Mouse (Mus musculus): ENCODE data around the gene Ankrd33b. TPM values are rescaled to one million over a fixed set of nuclear protein-coding genes. Genes with fewer than 3 reads are reported as not detected.

The Ankrd33b gene
- total RNA-seq, 2 experiments from 2014 or later, result 1.2 to 1.3 TPM

DNA sequence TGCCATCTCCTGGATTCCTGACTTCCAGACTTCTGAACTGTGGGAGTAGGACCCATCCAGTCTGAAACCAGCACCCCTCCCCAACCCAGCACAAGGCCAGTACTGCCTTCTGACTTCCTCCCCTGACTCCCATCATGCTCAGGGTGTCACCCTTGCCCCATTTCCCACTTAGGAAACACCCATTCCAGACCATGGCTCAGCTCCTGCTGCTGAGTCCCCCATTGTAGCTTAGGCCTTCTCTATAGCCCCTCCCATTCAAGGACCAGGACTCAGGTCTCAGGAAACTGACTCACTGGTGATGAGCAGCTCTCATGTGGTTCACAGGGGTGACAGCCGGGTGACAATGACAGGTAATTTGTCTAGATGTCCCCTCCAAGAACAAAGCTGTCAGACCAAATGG, 25.5 kb downstream of the Ankrd33b start:
- intact Hi-C loops (cut with DNase I), result no loop called here
- DNase-seq, result no peak

DNA sequence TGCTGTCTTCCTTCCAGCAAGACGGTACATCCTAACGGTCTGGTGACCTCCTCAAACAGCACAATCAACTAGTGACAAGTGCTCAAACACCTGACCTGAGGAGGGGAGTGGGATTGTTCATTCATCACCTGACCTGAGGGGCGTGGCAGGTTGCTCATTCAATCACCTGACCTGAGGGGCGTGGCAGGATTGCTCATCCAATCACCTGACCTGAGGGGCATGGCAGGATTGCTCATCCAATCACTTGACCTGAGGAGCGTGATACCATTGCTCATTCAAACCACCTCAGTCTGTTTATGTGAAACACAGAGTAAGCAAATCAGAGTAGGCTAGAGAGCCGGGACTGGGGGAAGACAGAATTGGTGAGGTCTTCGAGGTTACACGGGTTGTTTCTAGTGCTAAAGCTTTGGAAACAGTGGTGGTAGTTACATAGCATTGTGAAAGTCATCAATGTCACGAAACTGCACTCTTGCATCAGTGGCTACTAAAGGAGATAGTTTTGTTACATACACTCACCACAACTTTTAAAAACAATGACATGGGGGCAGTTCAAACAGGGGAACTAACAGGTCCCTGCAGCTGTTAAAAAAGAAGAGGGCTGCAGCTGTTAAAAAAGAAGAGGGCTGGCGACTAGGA, 28.8 kb downstream of the Ankrd33b start:
- intact Hi-C loops (cut with DNase I), result no loop called here
- no peak for DNase-seq

DNA sequence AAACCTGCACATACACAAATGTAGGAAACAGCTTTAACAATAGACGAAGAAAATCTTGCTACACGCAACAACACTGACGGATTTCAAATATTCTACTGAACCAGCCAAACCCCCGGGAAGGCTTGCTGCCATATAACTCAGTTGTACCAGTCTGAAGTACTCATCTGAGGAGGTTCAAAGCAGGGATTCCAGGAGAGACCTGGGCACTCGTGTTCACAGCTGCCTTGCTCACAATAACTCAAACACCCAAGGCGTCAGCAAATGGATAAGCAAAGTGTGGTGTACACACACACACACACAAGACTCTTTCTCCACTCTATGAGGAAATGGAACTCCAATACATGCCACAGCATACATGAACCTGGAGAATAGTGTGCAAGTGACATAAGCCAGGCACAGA, 29.5 kb downstream of the Ankrd33b start:
- intact Hi-C loops (cut with DNase I), result no loop called here
- DNase-seq, result no peak

DNA sequence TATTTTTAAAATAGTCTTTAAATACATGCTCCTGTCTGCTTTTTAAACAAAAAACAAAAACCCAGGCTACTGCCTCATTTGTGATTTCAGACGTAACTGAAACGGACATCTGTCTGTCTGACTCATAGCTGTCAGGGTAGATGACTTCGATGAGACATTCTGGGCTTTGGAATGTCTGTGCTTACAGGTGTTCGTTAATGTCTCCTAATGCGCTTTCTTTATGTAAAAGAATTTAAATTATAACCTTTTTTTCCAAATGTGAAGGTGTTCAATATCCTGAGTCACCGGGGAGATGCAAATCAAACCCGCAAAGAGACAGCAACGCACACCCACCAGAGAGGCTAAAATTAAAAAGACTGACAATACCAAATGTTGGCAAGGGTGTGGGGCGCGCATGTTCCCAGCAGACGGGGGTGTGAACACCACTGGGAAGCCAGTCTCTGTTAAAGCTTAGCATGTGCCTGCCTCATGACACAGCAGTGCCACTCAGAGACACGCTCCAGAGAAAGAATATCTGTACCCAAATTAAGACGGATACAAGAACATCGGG, 30.3 kb downstream of the Ankrd33b start:
- no peak for DNase-seq
- intact Hi-C loops (cut with DNase I), result no loop called here

DNA sequence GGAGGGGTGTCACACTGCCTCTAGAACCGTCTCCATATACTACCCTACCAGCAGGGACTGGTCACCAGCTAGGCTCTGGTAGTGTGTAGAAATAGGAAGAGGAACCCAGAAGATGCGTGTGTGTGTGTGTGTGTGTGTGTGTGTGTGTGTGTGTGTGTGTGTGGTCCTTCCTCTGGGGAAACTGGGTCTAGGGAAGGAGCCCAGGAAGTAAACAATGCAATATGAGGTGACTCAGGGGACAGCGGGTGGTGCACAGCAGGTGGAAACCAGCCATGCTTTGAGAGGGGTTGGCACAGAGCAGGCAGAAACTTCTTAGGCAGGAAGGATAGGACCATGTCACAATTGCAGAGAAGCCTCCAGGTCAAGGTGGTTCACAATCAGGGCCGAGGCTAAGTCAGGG, 30.8 kb downstream of the Ankrd33b start:
- DNase-seq, result no peak
- intact Hi-C loops (cut with DNase I), result no loop called here

DNA sequence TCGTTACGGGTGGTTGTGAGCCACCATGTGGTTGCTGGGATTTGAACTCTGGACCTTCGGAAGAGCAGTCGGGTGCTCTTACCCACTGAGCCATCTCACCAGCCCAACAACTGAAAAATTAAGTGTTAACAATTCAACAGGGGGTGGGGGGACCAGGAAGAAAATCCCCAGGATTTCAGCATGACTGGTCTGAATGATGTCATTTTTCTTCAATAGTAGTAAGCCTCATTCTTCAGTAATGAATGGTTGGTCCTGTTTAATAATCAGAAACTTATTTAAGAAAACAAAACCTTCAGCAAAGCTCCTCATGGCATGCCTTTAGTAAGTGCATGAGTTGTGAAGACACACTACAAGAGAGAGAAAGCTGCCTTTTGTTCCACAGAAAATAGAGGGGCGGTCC, 32.7 kb downstream of the Ankrd33b start:
- DNase-seq, result no peak
- intact Hi-C loops (cut with DNase I), result no loop called here

DNA sequence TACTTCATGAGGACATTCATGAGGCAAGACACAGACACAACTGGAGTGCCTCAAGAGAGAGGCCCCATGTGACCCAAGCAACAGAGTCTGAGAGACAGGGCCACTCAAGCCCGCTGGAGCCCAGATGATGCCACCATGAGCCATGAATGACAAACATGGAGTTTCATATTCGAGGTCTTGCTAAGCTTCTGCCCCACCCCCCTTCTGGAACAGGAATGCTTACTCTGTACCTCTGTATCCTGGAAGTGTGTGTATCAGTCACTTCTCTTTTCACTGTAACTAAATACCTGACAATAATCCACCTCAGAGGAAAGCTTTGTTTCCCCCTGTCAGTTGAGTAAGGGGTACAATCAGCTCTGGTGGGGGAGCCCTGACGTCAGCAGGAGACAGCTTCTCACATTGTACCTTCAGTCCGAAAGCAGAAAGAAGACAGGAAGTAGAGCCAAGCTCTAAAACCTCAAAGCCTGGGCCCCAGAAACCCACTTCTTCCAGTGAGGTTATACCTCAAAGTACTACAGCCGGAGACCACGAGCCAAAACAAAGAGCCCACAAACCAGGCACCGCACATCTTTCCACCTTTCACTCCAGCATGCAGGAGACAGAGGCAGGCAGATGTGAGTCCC, 34.9 kb downstream of the Ankrd33b start:
- DNase-seq, result no peak
- intact Hi-C loops (cut with DNase I), result no loop called here

DNA sequence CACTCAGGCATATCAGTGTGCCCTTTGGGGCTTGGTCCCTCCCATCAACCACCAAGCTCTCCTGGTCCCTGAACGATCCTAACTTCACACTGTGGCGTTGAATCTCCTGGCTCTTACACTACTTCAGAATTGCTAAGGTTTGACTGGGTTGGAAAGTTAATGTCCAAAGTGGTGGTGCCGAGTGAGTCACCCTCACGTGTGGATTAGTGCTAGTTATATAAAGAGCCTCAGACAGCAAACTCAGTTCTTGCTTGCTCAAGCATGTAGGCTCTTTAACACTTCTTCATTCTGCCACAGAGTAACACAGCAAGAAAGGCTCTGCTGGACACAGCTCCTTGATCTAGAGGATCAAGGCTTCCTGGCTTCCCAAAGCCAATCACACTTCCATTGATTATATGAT, 35.8 kb downstream of the Ankrd33b start:
- intact Hi-C loops (cut with DNase I), result no loop called here
- no peak for DNase-seq

DNA sequence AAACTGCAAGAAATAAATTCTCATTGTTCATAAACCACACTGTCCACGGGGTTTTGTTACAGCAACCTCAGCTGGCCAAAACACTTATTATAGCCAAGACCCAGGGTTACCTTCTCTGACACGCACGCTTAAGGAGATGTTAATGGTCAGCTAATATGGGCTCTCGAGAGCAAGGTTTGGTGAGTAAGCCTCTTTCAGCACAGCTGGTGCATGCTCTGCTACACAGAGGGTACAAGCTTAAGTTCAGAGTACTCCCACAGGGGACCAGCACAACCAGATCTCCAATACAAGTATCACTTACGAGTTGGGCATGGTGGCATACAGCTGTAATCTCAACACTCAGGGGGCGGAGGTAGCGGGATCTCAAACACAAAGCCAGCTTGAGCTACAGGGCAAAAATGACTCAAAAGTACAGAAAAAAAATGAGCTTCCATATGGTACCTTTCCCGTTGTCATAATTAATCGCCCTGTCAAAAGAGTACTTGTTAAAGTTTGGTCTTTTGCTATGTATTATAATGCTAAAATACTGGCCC, 39.4 kb downstream of the Ankrd33b start:
- intact Hi-C loops (cut with DNase I), result no loop called here

DNA sequence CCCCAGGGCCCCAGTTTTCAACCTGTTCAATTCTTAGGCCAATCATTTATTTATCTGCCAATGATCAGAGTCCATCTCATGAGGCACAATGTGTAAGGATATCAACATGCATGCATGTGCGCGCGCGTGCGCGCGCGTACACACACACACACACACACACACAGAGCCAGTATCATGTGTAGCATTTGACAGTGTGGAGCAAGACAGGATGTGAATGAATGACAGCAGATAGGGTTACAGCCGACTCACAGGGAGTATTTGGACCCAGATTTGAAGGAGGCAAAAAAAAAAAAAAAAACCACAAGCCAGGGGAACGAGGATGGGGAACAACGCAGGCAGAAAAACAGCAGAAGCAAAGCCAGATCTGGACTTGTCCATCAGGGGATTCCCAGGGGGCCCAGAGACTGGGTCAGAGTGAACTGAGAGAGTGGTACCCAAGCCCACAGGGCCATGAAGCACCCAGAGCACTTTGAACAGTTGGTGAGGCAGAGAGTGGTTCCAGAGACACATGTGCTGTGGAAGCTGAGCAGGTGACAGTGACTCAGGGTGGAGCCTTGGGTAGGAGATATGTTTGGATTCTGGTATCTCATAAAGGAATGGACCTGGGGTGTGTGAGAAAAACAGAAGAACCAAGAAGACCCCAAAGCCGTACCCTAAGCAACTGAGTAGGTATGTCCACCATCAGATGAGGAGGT, 41.7 kb downstream of the Ankrd33b start:
- no peak for DNase-seq
- intact Hi-C loops (cut with DNase I), result no loop called here

More for the DNA sequence above, 39.4 kb downstream of the Ankrd33b start:
- no peak for DNase-seq

DNA sequence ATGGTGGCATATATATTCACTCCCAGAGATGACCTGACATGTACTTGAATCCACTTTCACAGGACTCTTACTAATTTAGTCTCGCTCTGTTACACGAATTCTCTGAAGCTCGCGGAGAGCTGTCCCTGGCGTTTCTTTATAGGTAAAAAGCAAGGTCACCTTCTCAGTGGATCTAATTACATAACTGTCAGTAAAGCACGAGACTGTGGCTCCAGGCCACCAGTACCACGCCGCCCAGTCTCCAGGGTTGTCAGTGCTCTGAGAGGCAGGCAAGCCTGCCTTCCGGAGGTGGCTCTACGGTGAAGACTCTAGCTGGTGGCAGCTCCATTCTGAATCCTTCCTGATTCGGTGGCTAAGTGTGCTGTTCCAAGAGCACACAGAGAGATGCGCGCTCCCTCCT, 43.0 kb downstream of the Ankrd33b start:
- intact Hi-C loops (cut with DNase I), result loop anchor here (5.0 kb wide), 1 partner anchor 1418 kb away; no protein-coding TSS in a partner anchor
- no peak for DNase-seq

DNA sequence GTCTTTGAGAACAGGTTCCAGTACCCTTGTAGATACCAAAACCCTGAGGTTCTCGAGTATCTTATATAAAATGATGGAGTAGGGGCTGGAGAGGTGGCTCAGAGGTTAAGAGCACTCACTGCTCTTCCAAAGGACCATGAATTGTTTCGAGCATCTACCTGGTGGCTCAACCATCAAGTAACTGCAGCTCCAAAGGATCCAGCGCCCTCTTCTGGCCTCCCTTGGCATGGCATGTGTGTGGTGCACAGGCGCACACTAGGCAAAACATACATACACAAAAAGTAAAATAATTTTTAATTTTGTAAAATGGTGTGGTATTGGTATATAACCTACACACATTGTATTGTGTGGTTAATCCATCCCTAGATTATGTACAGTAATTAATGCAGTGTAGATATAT, 43.8 kb downstream of the Ankrd33b start:
- intact Hi-C loops (cut with DNase I), result loop anchor here (5.0 kb wide), 1 partner anchor 1419 kb away; no protein-coding TSS in a partner anchor
- DNase-seq, result no peak

DNA sequence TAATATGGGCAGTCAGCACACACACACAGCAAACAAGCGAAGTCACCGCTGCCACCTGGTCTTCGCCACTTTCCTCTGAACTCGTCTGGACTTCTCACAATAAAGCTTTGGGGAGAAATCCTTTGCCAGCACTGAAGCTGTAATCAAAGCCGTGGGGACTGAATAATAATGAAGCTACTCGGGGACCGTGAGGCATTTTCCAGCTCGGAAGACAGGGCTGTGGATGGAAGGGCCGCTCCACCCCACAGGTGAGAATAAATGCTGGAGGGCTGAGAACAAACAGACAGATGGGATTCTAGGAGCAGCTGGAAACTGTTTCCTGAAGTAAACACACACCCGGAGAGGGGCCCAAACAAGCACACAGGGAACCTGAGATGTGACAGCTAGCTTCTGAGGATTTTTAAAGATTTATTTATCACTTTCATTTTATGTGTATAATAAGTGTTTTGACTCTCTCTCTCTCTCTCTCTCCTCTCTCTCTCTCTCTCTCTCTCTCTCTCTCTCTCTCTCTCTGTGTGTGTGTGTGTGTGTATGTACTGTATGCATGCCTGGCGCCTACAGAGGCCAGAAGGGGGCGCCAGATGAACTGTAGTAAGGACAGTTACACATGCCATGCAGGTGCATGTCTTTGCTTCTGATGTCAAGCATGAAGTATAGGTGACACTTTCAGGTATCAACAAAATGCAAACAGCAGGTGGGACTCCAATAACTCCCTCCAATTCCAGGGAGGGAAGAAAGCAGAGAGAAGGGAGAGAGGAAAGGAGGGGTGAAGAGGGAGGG, 46.7 kb downstream of the Ankrd33b start:
- intact Hi-C loops (cut with DNase I), result loop anchor here (5.0 kb wide), 1 partner anchor 1422 kb away; no protein-coding TSS in a partner anchor
- DNase-seq, result no peak

DNA sequence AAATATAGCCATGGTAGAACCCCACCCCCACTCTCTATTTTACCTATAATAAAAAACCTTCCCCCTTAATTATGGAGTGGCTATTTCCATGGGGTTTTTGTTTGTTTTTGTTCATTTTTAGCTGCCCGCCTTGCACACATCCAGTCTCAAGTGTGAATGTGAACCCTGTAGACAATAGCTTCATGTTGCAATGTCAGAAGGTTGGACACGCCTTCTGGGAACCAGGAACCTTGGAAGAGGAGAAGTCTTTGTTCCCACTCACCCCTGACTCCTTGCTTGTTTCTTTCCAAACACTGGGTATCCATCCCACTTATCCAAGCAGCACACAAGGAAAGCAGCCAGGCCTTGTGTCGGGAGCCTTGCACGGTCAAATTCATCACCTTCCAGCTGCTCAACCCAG, 48.5 kb downstream of the Ankrd33b start:
- no peak for DNase-seq
- intact Hi-C loops (cut with DNase I), result loop anchor here (5.0 kb wide), 1 partner anchor 268 kb away; no protein-coding TSS in a partner anchor

DNA sequence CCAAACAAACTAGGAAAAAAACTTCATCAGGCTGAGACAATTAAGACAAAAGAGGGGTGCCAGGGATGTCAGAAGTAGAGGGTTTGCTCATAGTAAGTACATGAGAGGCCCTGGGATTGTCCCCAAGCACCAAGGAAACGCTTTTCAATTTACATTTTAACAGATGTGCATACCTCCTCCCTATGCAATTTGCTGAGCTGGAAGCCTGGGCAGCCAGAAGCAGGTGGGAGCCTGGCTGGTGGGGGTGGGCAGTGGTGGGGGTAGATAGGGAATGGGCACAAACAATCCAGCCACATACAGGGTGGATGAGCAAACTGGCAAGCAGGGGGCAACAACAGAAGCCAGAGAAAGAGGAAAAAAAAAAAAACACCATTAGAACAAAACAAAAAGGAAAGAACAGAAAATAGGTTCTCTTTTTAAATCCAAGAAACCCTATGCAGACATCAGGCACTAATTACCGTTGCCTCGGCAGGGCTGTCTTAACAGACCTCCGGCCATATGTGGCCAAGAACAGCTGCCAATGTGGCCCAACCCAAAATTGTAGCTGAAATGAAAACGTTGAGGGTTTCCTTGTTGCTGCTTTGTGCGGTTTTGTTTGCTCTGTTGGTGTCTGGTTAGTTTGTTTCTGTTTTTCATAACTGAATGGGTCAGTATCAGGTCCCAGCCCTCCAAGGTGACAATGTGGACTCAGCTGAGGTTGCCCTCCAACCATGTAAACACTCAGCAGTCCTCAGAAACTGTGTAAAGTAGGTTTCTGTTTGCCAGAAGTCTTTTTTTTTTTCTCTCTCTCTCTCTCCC, 49.2 kb downstream of the Ankrd33b start:
- intact Hi-C loops (cut with DNase I), result loop anchor here (5.0 kb wide), 1 partner anchor 269 kb away; no protein-coding TSS in a partner anchor
- peak; percentile 48 for DNase-seq

DNA sequence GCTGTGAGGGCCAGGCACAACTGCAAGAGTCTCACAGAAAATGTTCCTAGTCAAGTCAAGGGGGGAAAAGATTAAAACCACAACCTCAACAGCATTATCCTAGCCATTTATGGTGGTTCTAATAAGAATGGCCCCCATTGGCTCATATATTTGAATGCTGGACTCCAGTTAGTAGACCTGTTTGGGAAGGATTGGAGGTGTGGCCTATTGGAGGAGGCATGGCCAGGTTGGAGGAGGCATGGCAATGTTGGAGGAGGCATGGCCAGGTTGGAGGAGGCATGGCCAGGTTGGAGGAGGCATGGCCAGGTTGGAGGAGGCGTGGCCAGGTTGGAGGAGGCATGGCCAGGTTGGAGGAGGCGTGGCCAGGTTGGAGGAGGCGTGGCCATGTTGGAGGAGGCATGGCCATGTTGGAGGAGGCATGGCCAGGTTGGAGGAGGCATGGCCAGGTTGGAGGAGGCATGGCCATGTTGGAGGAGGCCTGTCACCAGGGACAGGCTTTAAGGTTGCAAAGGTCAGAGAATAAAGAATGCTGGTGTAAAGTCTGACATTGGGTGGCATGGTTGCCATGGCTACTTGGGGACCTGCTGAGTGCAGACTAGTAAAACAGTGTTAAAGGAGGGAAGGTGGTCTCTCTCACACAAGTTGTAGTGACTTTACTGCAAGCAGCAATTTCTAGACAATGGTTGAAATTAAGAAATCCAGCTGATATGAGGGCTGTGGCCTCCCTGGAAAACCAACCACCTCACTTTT, 50.3 kb downstream of the Ankrd33b start:
- intact Hi-C loops (cut with DNase I), result loop anchor here (2.0 to 5.0 kb wide), 2 partner anchors 132 to 270 kb away; no protein-coding TSS in a partner anchor
- no peak for DNase-seq

DNA sequence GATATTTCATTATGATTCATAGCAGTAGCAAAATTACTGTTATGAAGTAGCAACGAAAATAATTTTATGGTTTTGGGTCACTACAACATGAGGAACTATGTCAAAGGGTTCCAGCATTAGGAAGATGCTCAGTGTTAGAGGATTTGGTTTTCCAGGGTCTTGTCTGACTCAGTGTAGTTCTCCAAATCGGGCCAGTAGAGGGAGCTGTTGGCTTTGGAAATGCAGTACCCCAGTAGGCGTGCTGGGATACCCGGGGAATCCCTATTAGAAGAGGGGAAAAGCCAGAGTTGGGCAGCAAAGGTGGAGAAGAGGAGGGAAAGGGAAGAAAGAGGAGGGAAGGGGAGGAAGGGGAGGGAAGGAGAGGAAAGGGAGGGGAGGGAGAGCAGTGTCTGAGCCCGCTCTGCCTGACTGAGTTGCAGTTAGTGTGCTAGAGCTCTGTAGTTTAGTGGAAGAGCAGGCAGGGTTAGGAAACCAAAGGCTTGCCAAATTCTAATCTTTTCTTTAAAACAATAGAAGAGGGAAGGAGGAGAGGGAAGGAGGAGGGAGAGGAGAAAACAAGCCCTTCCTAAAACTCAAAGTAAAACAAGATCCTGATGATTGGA, 51.8 kb downstream of the Ankrd33b start:
- intact Hi-C loops (cut with DNase I), result loop anchor here (2.0 to 5.0 kb wide), 2 partner anchors 133 to 272 kb away; no protein-coding TSS in a partner anchor
- DNase-seq, result peak; percentile 88

DNA sequence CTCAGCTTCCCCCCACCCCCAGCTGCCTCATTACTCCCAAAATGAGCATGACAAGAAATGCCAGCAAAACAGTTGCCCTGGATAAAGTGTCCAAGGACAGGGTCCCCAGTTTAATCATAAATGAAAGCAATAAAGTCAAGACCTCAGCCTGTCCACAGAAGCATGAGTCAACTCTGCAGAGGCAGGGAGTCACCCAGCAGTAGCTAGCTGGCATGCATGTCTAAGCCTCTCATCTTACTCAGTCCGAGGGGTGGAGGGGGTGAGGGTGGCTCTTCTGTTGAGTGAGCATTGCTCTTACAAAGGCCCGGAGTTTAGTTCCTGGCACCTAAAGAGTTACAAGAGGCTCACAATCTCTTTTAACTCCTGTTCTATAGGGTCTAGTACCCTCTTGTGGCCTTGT, 55.5 kb downstream of the Ankrd33b start:
- DNase-seq, result no peak
- intact Hi-C loops (cut with DNase I), result no loop called here

All from left cerebral cortex, postnatal 4 days (tissue).